Mouse (Mus musculus) urinary bladder, postnatal 0 days (tissue): ENCODE data around the gene Nlrp9b. TPM values are rescaled to one million over a fixed set of nuclear protein-coding genes. Genes with fewer than 3 reads are reported as not detected.

Experiments
- polyA plus RNA-seq: library from polyadenylated mRNA; unstranded; fragments of >200 nt; fragmentation: Nextera tagmentation; extraction: Ambion mirVana; gene quantifications from 2 replicates; pipeline ENCODE4 v1.2.1, GENCODE M21; 2015

The Nlrp9b gene
- polyA plus RNA-seq, result not detected in 2 replicates

GRCm38 (mm10) chr7:19991165-19991564 lies at the start of gene Nlrp9b:
Gene Nlrp9b (plus strand): TSS chr7:19991465.

GRCm38 (mm10) chr7:19950589-19950988 lies 40.7 kb upstream of the Nlrp9b start, which contains the start of gene Igsf23:
Gene Igsf23 (minus strand): TSS chr7:19950756.

GRCm38 (mm10) chr7:19964985-19965579 lies 26.2 kb upstream of the Nlrp9b start, which contains the start of gene Ceacam20:
Gene Ceacam20 (plus strand): TSS chr7:19965412.

GRCm38 (mm10) chr7:20099380-20099779 lies 108.1 kb downstream of the Nlrp9b start, which contains the start of gene Vmn1r91:
Gene Vmn1r91 (plus strand): TSS chr7:20099680.

GRCm38 (mm10) chr7:20122479-20122878 lies 131.2 kb downstream of the Nlrp9b start, which contains the start of gene Gm16442:
Gene Gm16442 (minus strand): TSS chr7:20122579.

Other genes with a start within 250 kb of the Nlrp9b start
- gene Nectin2, start 241.0 kb upstream of the Nlrp9b start, polyA plus RNA-seq, result 55.1 and 55.3 TPM in 2 replicates
- gene Bcam, start 220.4 kb upstream of the Nlrp9b start, polyA plus RNA-seq, result 135 and 139 TPM in 2 replicates
- gene Cblc, start 194.7 kb upstream of the Nlrp9b start, polyA plus RNA-seq, result 16.4 and 17.5 TPM in 2 replicates
- 8.0 and 8.4 TPM in 2 replicates for gene Bcl3, start 168.7 kb upstream of the Nlrp9b start, polyA plus RNA-seq
- not detected in 2 replicates for gene Gm19345, start 139.5 kb upstream of the Nlrp9b start, polyA plus RNA-seq
- not detected in 2 replicates for gene Ceacam16, start 130.2 kb upstream of the Nlrp9b start, polyA plus RNA-seq
- gene Ceacam19, start 103.5 kb upstream of the Nlrp9b start, polyA plus RNA-seq, result 3.4 and 4.0 TPM in 2 replicates
- 13.9 and 14.1 TPM in 2 replicates for gene Pvr, start 70.3 kb upstream of the Nlrp9b start, polyA plus RNA-seq
- gene Igsf23, start 40.7 kb upstream of the Nlrp9b start, polyA plus RNA-seq, result 0.13 and 0.16 TPM in 2 replicates
- not detected in 2 replicates for gene Ceacam20, start 26.1 kb upstream of the Nlrp9b start, polyA plus RNA-seq
- gene Vmn1r91, start 108.2 kb downstream of the Nlrp9b start, polyA plus RNA-seq, result not detected in 2 replicates
- not detected in 2 replicates for gene Gm16442, start 131.1 kb downstream of the Nlrp9b start, polyA plus RNA-seq
- gene Vmn1r93, start 147.6 kb downstream of the Nlrp9b start, polyA plus RNA-seq, result not detected in 2 replicates
- not detected in 2 replicates for gene Vmn1r94, start 176.9 kb downstream of the Nlrp9b start, polyA plus RNA-seq
- gene Vmn1r95, start 202.2 kb downstream of the Nlrp9b start, polyA plus RNA-seq, result not detected in 2 replicates
- gene Gm6164, start 214.1 kb downstream of the Nlrp9b start, polyA plus RNA-seq, result not detected in 2 replicates
- not detected in 2 replicates for gene Gm4498, start 242.4 kb downstream of the Nlrp9b start, polyA plus RNA-seq